Mouse (Mus musculus): ENCODE data around the gene Mr1. TPM values are rescaled to one million over a fixed set of nuclear protein-coding genes. Genes with fewer than 3 reads are reported as not detected.
"Not testable (repeated sequence)": the region's sequence is repeated elsewhere in the genome, so short reads cannot be mapped to it uniquely, and the experiment has no call there.

Mr1 gene
- polyA plus RNA-seq, 1 experiment from 2014 or later, result 10.5 TPM

DNA sequence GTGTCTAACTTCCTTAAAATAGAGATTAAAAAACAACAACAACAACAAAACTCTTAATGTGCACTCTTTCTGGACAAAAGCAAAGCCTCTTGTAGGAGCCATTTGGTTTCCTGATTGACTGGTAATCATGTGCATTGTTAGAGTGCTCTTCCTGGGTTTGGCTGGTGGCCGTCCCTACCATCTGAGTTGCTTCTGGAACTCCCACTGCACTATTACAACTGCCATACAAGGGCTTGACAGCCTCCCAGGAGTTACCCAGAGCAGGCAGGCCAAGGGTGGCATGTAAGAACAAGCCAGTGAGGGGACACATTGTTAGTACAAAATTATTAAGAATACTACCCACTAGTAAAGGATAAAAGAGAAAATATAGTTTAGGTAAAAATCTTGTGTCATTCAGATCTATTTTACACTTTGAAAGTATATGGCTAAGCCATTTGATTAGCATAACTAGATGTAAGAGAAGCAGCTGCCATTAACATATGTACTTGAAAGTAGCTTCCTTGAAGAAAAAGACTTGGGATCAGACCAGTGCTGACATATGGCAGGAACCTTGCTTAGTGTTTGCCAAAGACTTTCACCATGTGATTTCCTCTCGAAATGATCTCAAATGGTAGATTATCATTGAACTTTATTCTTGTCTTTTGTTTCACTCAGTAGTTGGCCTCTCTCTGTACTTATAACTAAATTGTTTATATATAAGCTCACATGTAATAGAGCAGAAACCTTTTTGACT, 31.7 kb upstream of the Mr1 start:
- H3K4me2 ChIP-seq (replicated peaks; ENCODE audit: low read depth, low read length), result no peak overlapping the region
- ATAC-seq (no peak), DNase-seq (ENCODE audit: low spot score) (no peak)
- H3K9ac ChIP-seq (replicated peaks; ENCODE audit: low read depth), result no peak overlapping the region
- H3K4me1 ChIP-seq (ENCODE audit: insufficient read depth, low read depth, low read length), result no peaks in the 10 kb centered on the region
- H3K36me3 ChIP-seq (ENCODE audit: insufficient read depth, low read length), result peaks cover 6% of the 10 kb centered on the region
- H3K4me3 ChIP-seq (ENCODE audit: low read depth, low read length), result no peak overlapping the region
- WGBS, result 77% methylated on average over 2 of the region's 2 CpGs
- no peak for TF ChIP-seq CTCF (IDR thresholded peaks at IDR 0.05)
- no peak for TF ChIP-seq EP300 (IDR thresholded peaks at IDR 0.05)
- no peak overlapping the region for H3K27ac ChIP-seq (ENCODE audit: low read length)
- no peaks in the 10 kb centered on the region for H3K27me3 ChIP-seq (replicated peaks; ENCODE audit: insufficient read depth, low read length)
- H3K9me3 ChIP-seq (ENCODE audit: low read length), result no peaks in the 10 kb centered on the region

GRCm38 (mm10) chr1:155174424-155174823, 27.8 kb upstream of the Mr1 start:
- no peak overlapping the region for H3K4me2 ChIP-seq (replicated peaks; ENCODE audit: low read depth, low read length)
- ATAC-seq (no peak), DNase-seq (ENCODE audit: low spot score) (no peak)
- H3K9me3 ChIP-seq (ENCODE audit: low read length), result no peaks in the 10 kb centered on the region
- H3K27ac ChIP-seq (ENCODE audit: low read length), result no peak overlapping the region
- WGBS, result 68% methylated on average over 1 of the region's 1 CpGs
- TF ChIP-seq CTCF (IDR thresholded peaks at IDR 0.05), result no peak
- H3K36me3 ChIP-seq (ENCODE audit: insufficient read depth, low read length), result no peaks in the 10 kb centered on the region; the same call in 1 of the 2 replicates
- H3K27me3 ChIP-seq (replicated peaks; ENCODE audit: insufficient read depth, low read length), result no peaks in the 10 kb centered on the region
- no peak overlapping the region for H3K4me3 ChIP-seq (ENCODE audit: low read depth, low read length)
- no peak overlapping the region for H3K9ac ChIP-seq (replicated peaks; ENCODE audit: low read depth)
- 0 out of 2 replicates have a peak, but pooled peaks cover 3% of the 10 kb centered on the region for H3K4me1 ChIP-seq (ENCODE audit: insufficient read depth, low read depth, low read length)

DNA sequence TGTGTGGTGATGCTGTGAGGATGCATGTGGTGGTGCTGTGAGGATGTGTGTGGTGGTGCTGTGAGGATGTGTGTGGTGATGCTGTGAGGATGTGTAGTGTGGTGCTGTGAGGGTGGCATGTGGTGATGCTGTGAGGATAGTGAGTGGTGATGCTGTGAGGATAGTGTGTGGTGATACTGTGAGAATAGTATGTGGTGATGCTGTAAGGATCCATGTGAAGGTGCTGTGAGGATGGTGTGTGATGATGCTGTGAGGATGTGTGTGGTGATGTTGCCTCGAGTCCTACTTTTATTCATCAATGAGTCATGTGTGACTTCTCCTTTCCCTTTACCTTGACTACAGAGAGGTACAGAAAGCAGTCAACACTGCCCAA, 27.0 kb upstream of the Mr1 start:
- H3K4me1 ChIP-seq (ENCODE audit: insufficient read depth, low read depth, low read length); H3K9ac ChIP-seq (replicated peaks; ENCODE audit: low read depth); H3K36me3 ChIP-seq (ENCODE audit: insufficient read depth, low read length); H3K27ac ChIP-seq (ENCODE audit: low read length); H3K27me3 ChIP-seq (replicated peaks; ENCODE audit: insufficient read depth, low read length); DNase-seq (ENCODE audit: low spot score); H3K9me3 ChIP-seq (ENCODE audit: low read length); H3K4me3 ChIP-seq (ENCODE audit: low read depth, low read length); ATAC-seq; H3K4me2 ChIP-seq (replicated peaks; ENCODE audit: low read depth, low read length): not testable (repeated sequence)
- WGBS, result 89% methylated on average over 1 of the region's 1 CpGs

DNA sequence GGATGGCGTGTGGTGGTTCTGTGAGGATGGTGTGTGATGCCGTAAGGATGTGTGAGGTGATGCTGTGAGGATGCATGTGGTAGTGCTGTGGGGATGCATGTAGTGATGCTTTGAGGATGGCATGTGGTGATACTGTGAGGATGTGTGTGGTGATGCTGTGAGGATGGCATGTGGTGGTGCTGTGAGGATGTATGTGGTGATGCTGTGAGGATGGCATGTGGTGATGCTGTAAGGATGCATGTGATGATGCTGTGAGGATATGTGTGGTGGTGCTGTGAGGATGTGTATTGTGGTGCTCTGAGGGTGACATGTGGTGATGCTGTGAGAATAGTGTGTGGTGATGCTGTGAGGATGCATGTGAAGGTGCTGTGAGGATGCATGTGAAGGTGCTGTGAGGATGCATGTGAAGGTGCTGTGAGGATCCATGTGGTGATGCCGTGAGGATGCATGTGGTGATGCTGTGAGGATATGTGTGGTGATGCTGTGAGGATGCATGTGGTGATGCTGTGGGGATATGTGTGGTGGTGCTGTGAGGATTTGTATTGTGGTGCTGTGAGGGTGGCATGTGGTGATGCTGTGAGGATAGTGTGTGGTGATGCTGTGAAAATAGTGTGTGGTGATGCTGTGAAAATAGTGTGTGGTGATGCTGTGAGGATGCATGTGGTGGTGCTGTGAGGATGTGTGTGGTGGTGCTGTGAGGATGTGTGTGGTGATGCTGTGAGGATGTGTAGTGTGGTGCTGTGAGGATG, 26.5 kb upstream of the Mr1 start:
- Histone ChIP-seq H3K36me3 (ENCODE audit: insufficient read depth, low read length) (no peaks in the 10 kb centered on the region; the same call in 1 of the 2 replicates), H3K4me1 (ENCODE audit: insufficient read depth, low read depth, low read length) (peaks cover 3% of the 10 kb centered on the region; the same call in 1 of the 2 replicates), H3K4me3 (ENCODE audit: low read depth, low read length) (no peak overlapping the region), H3K9ac (replicated peaks; ENCODE audit: low read depth) (no peak overlapping the region), H3K4me2 (replicated peaks; ENCODE audit: low read depth, low read length) (no peak overlapping the region), H3K27ac (ENCODE audit: low read length) (no peak overlapping the region), H3K9me3 (ENCODE audit: low read length) (no peaks in the 10 kb centered on the region), H3K27me3 (replicated peaks; ENCODE audit: insufficient read depth, low read length) (no peaks in the 10 kb centered on the region)
- ATAC-seq, result no peak
- TF ChIP-seq EP300 (IDR thresholded peaks at IDR 0.05) (no peak), CTCF (IDR thresholded peaks at IDR 0.05) (no peak)
- WGBS, result 89% methylated on average over 3 of the region's 3 CpGs
- no peak for DNase-seq (ENCODE audit: low spot score)

- ATAC-seq (peak; percentile 94), DNase-seq (ENCODE audit: low spot score) (peak; percentile 45)
- Histone ChIP-seq H3K27ac (ENCODE audit: low read length) (no peak overlapping the region), H3K4me2 (replicated peaks; ENCODE audit: low read depth, low read length) (no peak overlapping the region), H3K4me3 (ENCODE audit: low read depth, low read length) (no peak overlapping the region), H3K9me3 (ENCODE audit: low read length) (no peaks in the 10 kb centered on the region), H3K4me1 (ENCODE audit: insufficient read depth, low read depth, low read length) (peaks cover 8% of the 10 kb centered on the region; the same call in 1 of the 2 replicates), H3K27me3 (replicated peaks; ENCODE audit: insufficient read depth, low read length) (no peaks in the 10 kb centered on the region), H3K9ac (replicated peaks; ENCODE audit: low read depth) (no peak overlapping the region), H3K36me3 (ENCODE audit: insufficient read depth, low read length) (no peaks in the 10 kb centered on the region)
- TF ChIP-seq CTCF (IDR thresholded peaks at IDR 0.05), result no peak
- TF ChIP-seq EP300 (IDR thresholded peaks at IDR 0.05), result peak; percentile 74; the same call in 1 of the 2 replicates
Measured at GRCm38 (mm10) chr1:155169935-155170334, 23.3 kb upstream of the Mr1 start.

- ATAC-seq, result peak; percentile 45
- Histone ChIP-seq H3K27ac (ENCODE audit: low read length) (no peak overlapping the region), H3K4me1 (ENCODE audit: insufficient read depth, low read depth, low read length) (peaks cover 8% of the 10 kb centered on the region; the same call in 1 of the 2 replicates), H3K4me3 (ENCODE audit: low read depth, low read length) (no peak overlapping the region), H3K36me3 (ENCODE audit: insufficient read depth, low read length) (no peaks in the 10 kb centered on the region), H3K27me3 (replicated peaks; ENCODE audit: insufficient read depth, low read length) (no peaks in the 10 kb centered on the region), H3K9me3 (ENCODE audit: low read length) (no peaks in the 10 kb centered on the region), H3K4me2 (replicated peaks; ENCODE audit: low read depth, low read length) (no peak overlapping the region), H3K9ac (replicated peaks; ENCODE audit: low read depth) (no peak overlapping the region)
- WGBS, result 64% methylated on average over 3 of the region's 3 CpGs
- peak; percentile 41 for DNase-seq (ENCODE audit: low spot score)
- TF ChIP-seq CTCF (IDR thresholded peaks at IDR 0.05) (no peak), EP300 (IDR thresholded peaks at IDR 0.05) (no peak)
Measured at GRCm38 (mm10) chr1:155167453-155167852, 20.8 kb upstream of the Mr1 start.

Measured in lung, postnatal 0 days (tissue).